Comparison of ENCODE assay signal across 16 mouse cellular contexts in genomic region chr13:84152712-84153111, GRCm38 (mm10).
"Had no signal": no experiment of that assay in that cellular context is flagged by ENCODE, and none has a peak within 500 bp of the region (broad histone marks: within the 10 kb centered on the region; RNA-seq: fewer than 3 reads in every experiment).

No protein-coding gene starts in this region.

- H3K27ac ChIP-seq: lung, embryonic 15.5 days; macrophage; midbrain, embryonic 13.5 days; midbrain, embryonic 15.5 days; neural tube, embryonic 12.5 days; stomach, embryonic 15.5 days; stomach, postnatal 0 days had no signal

- H3K4me1 ChIP-seq: lung, embryonic 15.5 days; megakaryocyte, embryonic 14.5 days; midbrain, embryonic 13.5 days; midbrain, embryonic 15.5 days; neural tube, embryonic 12.5 days; stomach, embryonic 15.5 days had no signal

- H3K9ac ChIP-seq: lung, embryonic 15.5 days; midbrain, embryonic 13.5 days; midbrain, embryonic 15.5 days; neural tube, embryonic 12.5 days; stomach, embryonic 15.5 days had no signal

- H3K4me3 ChIP-seq: lung, embryonic 15.5 days; megakaryocyte, embryonic 14.5 days; midbrain, embryonic 13.5 days; midbrain, embryonic 15.5 days; neural tube, embryonic 12.5 days; stomach, embryonic 15.5 days had no signal

- DNase-seq: lung, adult 2 months; lung, postnatal 14 days; lung, postnatal 36 days; right cerebral cortex, postnatal 14 days; thymus, adult 2 months; thymus, postnatal 25 days; thymus, postnatal 4 days had no signal

- ATAC-seq: lung, postnatal 0 days; midbrain, embryonic 13.5 days; midbrain, embryonic 15.5 days had no signal

- H3K9me3 ChIP-seq: lung, embryonic 15.5 days; midbrain, embryonic 13.5 days; midbrain, embryonic 15.5 days; neural tube, embryonic 12.5 days; stomach, embryonic 15.5 days had no signal

- H3K36me3 ChIP-seq: lung, embryonic 15.5 days; midbrain, embryonic 13.5 days; midbrain, embryonic 15.5 days; neural tube, embryonic 12.5 days; stomach, embryonic 15.5 days had no signal

- H3K27me3 ChIP-seq: lung, embryonic 15.5 days; megakaryocyte, embryonic 14.5 days; midbrain, embryonic 13.5 days; midbrain, embryonic 15.5 days; neural tube, embryonic 12.5 days; stomach, embryonic 15.5 days had no signal
